Mouse (Mus musculus): ENCODE results near the gene D230025D16Rik.

Gene D230025D16Rik

GRCm38 (mm10) chr8:105237442-105238142, 12.6 kb downstream of the D230025D16Rik start:
- no peak for DNase-seq (ENCODE audit: low spot score in 2 of 2)

- no peak for DNase-seq (ENCODE audit: low spot score in 2 of 2)
These were observed 16.1 kb downstream of the D230025D16Rik start for GRCm38 (mm10) chr8:105241016-105241415.

GRCm38 (mm10) chr8:105251954-105252353, 27.0 kb downstream of the D230025D16Rik start:
- DNase-seq (ENCODE audit: low spot score in 2 of 2), result no peak

GRCm38 (mm10) chr8:105252680-105253537, 28.0 kb downstream of the D230025D16Rik start:
- no peak for DNase-seq (ENCODE audit: low spot score in 2 of 2)

GRCm38 (mm10) chr8:105253766-105254151, 28.8 kb downstream of the D230025D16Rik start:
- DNase-seq (ENCODE audit: low spot score in 2 of 2), result peak in 1 of 2 experiments; percentile 63

- peak; percentile 90 to 97 for DNase-seq (ENCODE audit: low spot score in 2 of 2)
These were observed 29.4 kb downstream of the D230025D16Rik start for GRCm38 (mm10) chr8:105254152-105254965.

- DNase-seq (ENCODE audit: low spot score in 2 of 2), result peak; percentile 70 to 81
These were observed 30.0 kb downstream of the D230025D16Rik start, which contains the start of gene B3gnt9 for GRCm38 (mm10) chr8:105254966-105255350. Gene B3gnt9, minus strand, starts transcription at chr8:105255153.

- DNase-seq (ENCODE audit: low spot score in 2 of 2), result no peak
These were observed 32.6 kb downstream of the D230025D16Rik start for GRCm38 (mm10) chr8:105257318-105258114.

GRCm38 (mm10) chr8:105258911-105259720, 34.2 kb downstream of the D230025D16Rik start:
- peak in 1 of 2 experiments; percentile 69 for DNase-seq (ENCODE audit: low spot score in 2 of 2)

- peak; percentile 77 to 95 for DNase-seq (ENCODE audit: low spot score in 2 of 2)
These were observed 34.9 kb downstream of the D230025D16Rik start for GRCm38 (mm10) chr8:105259721-105260320.

GRCm38 (mm10) chr8:105260371-105261099, 35.6 kb downstream of the D230025D16Rik start:
- no peak for DNase-seq (ENCODE audit: low spot score in 2 of 2)

GRCm38 (mm10) chr8:105261326-105261980, 36.5 kb downstream of the D230025D16Rik start:
- DNase-seq (ENCODE audit: low spot score in 2 of 2), result no peak

GRCm38 (mm10) chr8:105263244-105263912, 38.4 kb downstream of the D230025D16Rik start:
- DNase-seq (ENCODE audit: low spot score in 2 of 2), result no peak

GRCm38 (mm10) chr8:105264024-105264982, 39.4 kb downstream of the D230025D16Rik start, which contains the start of the genes Tradd and Fbxl8:
Gene Tradd, minus strand, starts transcription at chr8:105264609.
Gene Fbxl8, plus strand, starts transcription at chr8:105264648.
- DNase-seq (ENCODE audit: low spot score in 2 of 2), result peak; percentile 74 to 89

- DNase-seq (ENCODE audit: low spot score in 2 of 2), result peak; percentile 34 to 68
These were observed 40.2 kb downstream of the D230025D16Rik start for GRCm38 (mm10) chr8:105265128-105265527.

GRCm38 (mm10) chr8:105266775-105267174, 41.8 kb downstream of the D230025D16Rik start:
- DNase-seq (ENCODE audit: low spot score in 2 of 2), result peak; percentile 42 to 70
